Mouse (Mus musculus) liver, adult 2 months (tissue): ENCODE results near the gene 5830473C10Rik.

ENCODE experiments used
- CTCF ChIP-seq: fragments of 200-500 bp; IDR thresholded peaks from 2 replicates; pipeline ENCODE4 v1.5.1; 2011; ENCODE audit warnings: low read depth, low read length, control low read depth
- POLR2A ChIP-seq: fragments of 200-500 bp; IDR thresholded peaks from 2 replicates; pipeline ENCODE4 v1.6.1; 2011; ENCODE audit warnings: low read length, control low read depth; ENCODE audit not compliant: insufficient read depth; ENCODE audit errors: extremely low read depth

GRCm38 (mm10) chr5:90641218-90641610 is 80.3 kb downstream of the 5830473C10Rik start:
- TF ChIP-seq CTCF (no peak), POLR2A (no peak)
